Mouse (Mus musculus) MEL-GATA-1-ER (cell line): Measurements from ENCODE around the gene Zfp787.
"Not testable (repeated sequence)": the region's sequence is repeated elsewhere in the genome, so short reads cannot be mapped to it uniquely, and the experiment has no call there.

Experiments
- DNase-seq: peaks from one replicate; pipeline ENCODE4 v3.0.0-alpha.2; 2012; ENCODE audit warnings: low read depth; ENCODE audit errors: extremely low read depth

The Zfp787 gene

DNA sequence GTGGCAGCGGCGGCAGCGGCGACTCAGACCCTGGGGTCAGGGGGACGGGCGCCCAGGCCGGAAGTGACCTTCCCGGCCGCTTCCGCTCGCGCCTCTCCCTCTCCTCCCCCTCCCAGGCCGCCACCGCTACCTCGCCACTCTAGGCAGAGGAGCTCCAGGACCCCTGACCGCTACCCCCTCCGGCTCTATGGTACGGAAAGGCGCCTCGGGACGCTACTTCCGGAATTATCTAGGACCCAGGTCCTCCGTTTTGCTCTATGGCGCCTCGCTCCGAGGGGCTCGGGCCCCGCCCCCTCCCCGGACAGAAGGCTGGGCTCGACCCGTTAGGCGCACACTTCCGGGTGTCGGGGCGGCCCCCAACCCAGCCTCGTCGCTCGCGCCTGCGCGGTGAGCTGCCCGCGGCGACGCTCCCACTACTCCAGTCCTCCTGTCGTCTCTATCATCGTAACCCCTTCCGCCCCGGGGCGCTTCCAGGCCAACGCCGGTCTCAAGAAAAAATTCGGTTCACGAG lies at the start of gene Zfp787:
Zfp787 (minus strand) TSS at position 97 of the 511 bp plus-strand sequence.
- DNase-seq: peak; percentile 89

DNA sequence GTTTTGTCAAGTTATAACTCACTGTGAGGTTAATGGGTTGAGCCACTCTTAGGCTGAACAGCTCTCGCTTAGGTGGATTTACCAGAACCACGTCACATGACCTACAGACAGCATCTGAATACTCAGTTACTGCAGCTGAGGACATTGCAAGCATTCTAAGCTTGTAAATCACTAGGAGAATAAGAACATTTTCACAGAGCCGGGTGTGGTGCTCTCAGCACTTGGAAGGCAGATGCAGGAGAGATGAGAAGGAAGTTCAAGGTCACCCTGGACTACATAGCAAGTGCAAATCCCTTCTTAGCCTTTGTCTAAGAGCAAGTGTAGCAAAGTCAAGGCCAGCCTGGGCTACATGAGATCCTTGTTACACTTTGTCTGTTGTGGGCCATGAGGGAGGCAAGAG lies 48.4 kb upstream of the Zfp787 start:
- DNase-seq: no peak

DNA sequence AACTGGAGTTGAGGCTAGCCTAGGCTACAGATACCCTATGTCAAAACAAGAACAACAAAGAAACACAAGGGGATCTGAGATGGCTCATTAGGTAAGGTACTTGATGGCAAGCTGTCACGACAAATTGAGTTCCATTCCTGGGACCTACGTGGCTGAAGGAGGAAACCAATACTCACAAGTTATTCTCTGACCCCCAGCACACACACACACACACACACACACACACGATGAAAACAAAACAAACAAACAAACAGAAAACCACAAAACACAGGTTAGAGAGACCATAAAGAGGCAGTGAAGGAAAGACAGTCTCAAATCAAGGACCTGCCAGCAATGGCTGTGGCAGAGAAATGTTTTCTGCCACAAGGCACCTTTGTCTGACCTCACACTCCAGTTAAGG lies 41.0 kb upstream of the Zfp787 start, which contains the start of gene Galp:
Galp (plus strand) TSS at position 301 of the 400 bp plus-strand sequence.
- DNase-seq: no peak

DNA sequence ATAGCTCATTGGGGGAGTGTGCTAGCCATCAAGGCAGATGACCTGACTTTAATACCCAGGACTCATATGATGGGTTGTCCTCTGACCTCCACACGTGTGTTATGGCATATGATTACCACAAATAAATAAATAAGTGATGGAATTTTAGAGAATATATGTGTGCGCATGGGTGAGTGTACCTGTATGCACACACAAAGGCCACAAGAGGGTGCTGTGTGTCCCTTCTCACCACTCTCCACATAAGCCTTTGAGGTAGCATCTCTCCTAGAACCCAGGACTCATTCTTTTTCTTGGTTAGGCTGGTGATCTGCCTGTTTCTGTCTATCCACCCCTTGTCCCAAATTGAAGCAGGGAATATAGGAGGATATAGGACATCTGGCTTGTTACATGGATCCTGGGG lies 40.0 kb upstream of the Zfp787 start:
- DNase-seq: no peak

GRCm38 (mm10) chr7:6194129-6194528 lies 38.3 kb upstream of the Zfp787 start:
- DNase-seq: peak; percentile 10

- peak; percentile 32 for DNase-seq
Observed at GRCm38 (mm10) chr7:6191376-6191775, 35.6 kb upstream of the Zfp787 start.

DNA sequence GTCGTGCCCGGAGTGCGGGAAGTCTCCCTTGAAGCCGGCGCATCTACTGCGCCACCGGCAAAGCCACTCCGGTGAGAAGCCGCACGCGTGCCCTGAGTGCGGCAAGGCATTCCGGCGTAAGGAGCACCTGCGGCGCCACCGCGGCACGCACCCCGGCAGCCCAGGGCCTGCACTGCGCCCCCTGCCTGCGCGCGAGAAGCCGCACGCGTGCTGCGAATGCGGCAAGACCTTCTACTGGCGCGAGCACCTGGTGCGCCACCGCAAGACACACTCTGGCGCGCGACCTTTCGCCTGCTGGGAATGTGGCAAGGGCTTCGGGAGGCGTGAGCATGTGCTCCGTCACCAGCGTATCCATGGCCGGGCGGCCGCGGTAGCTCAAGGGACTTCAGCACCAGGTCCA lies 33.7 kb upstream of the Zfp787 start:
- DNase-seq: no peak

DNA sequence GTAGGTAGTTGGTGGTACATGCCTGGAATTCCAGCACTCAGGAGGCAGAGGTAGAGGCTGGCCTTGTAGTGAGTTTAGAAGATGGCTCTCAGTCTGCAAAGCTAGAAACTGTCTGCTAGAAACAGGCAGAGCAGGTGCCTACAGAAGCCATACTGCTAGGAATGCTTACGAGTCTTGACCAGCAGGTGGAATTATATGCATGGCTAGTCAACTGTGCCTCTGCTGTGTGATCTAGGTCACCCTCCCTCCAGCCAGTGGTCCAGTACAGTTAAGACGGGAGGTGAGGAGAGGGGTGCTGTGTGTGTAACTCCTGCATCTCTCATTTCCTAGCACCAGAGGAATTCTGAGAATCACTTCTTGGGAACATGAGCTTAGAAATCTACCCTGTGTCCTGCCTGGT lies 31.0 kb upstream of the Zfp787 start:
- no peak for DNase-seq

GRCm38 (mm10) chr7:6186176-6186575 lies 30.4 kb upstream of the Zfp787 start:
- DNase-seq: no peak

- no peak for DNase-seq
Observed at GRCm38 (mm10) chr7:6185391-6185790, 29.6 kb upstream of the Zfp787 start.

GRCm38 (mm10) chr7:6184521-6184920 lies 28.7 kb upstream of the Zfp787 start:
- DNase-seq: no peak

GRCm38 (mm10) chr7:6183802-6184201 lies 28.0 kb upstream of the Zfp787 start:
- DNase-seq: no peak

DNA sequence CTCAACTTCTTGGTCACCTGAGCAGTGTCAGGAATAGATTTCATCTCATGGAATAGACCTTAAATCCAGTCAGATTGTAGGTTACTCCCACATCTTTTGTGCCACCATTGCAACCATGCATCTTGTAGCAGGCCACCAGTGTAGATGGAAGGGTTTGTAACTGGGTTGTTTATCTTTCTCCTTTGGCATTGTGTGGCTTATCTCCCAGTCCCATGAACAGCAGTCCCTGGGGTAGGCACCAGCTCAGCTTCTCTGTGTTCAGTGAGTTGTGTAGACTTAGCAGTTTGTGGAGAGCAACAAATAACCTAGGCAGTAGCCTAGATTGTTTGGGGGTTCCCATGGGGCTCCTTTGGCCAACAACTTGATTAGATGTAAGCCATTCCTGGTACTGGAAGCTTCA lies 27.1 kb upstream of the Zfp787 start:
- no peak for DNase-seq

DNA sequence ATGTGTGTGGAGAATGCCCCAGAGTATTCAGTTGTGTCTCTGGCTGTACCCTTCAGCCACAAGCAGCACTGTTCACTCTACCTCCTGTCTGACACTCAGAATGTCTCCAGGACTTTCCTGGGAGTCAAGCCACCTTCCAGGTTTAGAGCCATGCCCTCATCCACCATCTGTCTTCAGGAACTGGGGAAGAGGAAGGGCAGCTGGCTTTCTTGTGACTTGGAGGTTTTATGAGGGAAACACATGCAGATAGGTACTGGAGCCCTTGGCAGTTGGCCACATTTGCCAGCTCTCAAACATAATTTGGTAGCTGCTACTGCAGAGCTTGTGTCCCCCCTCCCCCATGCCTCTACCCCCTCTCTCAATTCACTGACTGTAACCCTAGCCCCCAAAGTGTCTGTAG lies 23.2 kb upstream of the Zfp787 start:
- DNase-seq: no peak

DNA sequence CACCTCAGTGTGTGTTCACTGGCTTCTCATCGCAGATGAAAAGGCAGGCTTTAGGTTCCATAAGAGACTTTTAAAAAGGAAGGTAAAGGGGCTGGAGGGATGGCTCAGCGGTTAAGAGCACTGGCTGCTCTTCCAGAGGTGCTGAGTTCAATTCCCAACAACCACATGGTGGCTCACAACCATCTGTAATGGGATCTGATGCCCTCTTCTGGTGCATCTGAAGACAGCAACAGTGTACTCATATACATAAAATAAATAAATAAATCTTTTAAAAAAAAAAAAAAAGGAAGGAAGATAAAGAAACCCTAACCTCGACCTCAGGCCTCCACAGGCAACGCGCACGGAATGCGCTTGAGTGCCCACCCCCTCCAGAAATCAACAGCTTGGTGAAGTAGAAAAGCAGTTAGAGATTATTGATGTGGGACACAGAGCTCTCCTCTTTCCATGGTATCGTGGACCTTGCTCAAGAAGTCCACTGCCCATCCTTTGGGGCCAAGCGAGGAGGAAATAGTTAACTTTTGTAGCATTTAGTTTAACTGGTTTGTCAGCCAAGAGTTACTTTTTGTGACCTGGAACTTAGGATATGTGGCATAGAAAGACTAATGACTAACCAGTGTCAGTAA lies 18.7 kb upstream of the Zfp787 start:
- not testable (repeated sequence) for DNase-seq

DNA sequence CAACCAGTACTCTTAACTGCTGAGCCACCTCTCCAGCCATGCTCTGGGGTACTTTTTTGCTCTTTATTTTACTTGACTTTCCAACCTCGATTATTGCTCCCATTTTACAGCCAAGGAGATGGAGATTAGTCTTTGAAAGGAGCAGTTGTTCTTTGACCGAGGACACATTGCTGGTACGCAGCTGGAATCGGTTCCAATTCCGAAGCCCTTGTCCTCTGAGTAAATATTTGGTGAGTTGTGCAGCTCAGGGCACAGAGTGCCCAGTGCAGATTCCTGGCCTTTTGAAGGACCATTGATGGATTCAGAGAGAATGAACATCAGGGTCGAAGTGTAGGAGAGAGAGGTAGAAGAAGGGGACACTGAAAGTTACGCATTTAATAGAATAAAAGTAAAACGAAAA lies 18.1 kb upstream of the Zfp787 start:
- DNase-seq: no peak

DNA sequence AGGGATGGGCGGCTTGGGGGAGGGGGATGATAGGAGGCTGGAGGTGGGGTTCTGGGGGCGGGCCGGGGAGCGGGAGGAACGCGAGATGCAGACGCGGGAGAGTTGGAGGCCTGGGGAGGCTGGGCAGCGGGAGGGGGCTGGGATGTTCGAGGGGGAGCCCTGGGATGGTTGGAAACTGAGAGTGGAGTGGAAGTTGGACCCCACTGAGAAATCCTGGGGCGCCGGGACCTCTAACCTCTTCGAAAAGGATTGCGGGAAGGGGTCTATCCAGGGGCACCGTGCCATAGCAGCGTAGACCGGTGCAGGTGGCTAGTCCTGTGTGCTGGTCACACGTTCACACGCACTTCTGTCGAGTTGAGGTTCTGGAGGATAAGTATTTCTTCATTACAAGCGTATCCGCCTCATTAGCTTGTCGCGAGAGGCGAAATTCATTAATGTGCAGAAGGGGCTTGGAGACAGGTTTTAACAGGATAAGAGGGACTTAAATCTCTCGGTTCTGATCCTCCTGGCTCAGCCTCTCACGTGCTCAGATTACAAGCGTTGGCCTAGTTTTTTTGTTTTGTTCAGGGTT lies 17.0 kb upstream of the Zfp787 start:
- no peak for DNase-seq

DNA sequence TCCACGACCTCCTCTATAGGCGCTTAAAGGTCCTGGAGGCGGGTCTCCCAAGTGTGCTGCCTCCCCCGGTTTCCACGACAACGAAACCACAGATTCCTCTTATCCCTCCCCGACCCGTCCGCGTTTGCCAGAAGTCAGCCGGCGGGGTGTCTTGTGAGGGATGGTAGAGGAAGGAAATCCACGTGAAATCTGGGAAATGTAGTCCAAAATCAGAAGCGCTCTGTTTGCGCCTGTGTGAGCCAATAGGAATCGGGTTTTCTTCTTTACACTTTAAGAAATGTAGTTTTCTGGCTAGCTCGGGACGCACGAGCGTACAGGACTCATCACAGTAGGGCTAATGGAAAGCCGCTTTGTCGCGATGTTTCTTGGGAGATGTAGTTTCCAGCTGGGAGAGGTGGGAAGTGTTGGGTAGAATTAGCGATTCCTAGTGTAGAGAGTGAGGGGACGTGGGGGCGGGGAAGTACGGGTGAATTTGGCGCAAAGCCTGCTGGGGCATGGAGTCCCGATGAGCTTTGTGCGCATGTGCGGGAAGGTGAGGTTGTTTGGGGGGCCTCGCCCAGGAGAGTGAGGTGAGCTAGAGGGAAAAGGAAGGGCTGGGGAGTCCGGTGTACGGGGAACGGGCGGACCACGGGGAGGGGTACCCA lies 16.3 kb upstream of the Zfp787 start, which contains the start of gene Zfp444:
Zfp444 (plus strand) TSS at position 221 of the 644 bp plus-strand sequence.
- peak; percentile 99 for DNase-seq

GRCm38 (mm10) chr7:6171444-6172005 lies 15.7 kb upstream of the Zfp787 start:
- no peak for DNase-seq

- DNase-seq: no peak
Observed at GRCm38 (mm10) chr7:6170871-6171270, 15.1 kb upstream of the Zfp787 start.

DNA sequence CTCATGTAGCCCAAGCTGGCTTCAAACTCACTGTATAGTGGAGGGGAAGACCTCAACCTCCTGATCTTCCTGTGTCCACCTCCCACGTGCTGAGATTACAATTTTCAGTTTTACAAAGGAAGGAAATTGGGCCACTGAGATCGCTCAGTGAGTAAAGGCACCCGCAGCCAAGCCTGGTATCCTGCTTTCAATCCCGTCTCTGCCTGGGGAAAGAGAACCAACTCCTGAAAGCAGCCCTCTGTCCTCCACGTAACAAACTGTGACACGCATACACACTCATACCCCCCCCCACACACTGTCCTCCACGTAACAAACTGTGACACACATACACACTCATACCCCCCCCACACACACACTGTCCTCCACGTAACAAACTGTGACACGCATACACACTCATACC lies 14.6 kb upstream of the Zfp787 start:
- DNase-seq: no peak

- DNase-seq: no peak
Observed at GRCm38 (mm10) chr7:6169403-6169802, 13.6 kb upstream of the Zfp787 start.
